Mouse (Mus musculus): ENCODE measurements at regions not wholly inside any gene's neighbourhood (a gene's known extent, or its start where the extent isn't known, plus 50 kb on each side); places are given as distances from the start of the nearest gene placed in this dataset.
A peak's percentile ranks its signal among the peaks of the same experiment; 100 is the strongest.

DNA sequence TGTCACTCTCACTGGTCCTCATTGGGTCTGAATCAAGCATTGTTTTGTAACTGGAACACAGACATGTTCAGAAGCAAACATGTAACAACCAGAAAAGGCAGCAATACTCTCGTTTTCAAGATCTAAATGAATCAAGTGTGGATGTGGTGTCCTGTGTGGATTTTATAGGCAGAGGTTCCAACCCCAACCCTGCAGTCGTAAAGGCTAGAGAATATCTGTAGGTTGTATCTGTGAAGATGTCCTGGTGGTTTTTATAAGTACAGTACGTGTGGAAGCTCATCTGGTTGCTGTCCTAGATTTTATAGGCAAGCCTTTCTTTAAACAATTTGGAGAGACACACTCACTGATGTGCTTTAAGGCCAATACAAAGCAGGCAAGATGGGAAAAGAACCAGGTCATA lies 518.8 kb upstream of the Atp11b start:
- no peak for DNase-seq (ENCODE audit: low read depth, low spot score)

GRCm38 (mm10) chr3:35235772-35236171 lies 518.1 kb upstream of the Atp11b start:
- DNase-seq (ENCODE audit: low read depth, low spot score) = no peak

GRCm38 (mm10) chr3:35237342-35237741 lies 516.6 kb upstream of the Atp11b start:
- no peak for DNase-seq (ENCODE audit: low read depth, low spot score)

- DNase-seq (ENCODE audit: low read depth, low spot score) = no peak
Observed at GRCm38 (mm10) chr3:35242349-35242748, 511.6 kb upstream of the Atp11b start.

GRCm38 (mm10) chr3:35242871-35243529 lies 510.9 kb upstream of the Atp11b start:
- no peak for DNase-seq (ENCODE audit: low read depth, low spot score)

DNA sequence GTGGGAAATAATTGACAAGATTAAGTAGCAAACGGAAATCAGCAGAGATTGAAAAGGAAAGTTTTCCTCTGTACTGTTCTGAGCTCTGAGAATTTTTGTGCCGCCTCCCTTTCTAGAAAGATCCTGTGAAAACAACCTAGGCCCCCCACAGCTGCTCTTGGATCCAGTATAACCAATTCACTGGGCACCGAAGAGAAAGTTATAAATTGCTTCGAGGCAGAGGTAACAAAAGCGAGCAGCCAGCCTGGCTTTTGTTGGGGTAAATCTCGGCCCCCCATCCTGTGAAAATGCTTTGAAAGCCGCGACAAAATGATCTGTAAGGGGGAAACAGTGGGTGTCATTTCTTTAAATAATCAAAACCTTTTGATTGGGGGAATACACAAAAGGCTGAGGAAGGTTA lies 508.9 kb upstream of the Atp11b start:
- no peak for DNase-seq (ENCODE audit: low read depth, low spot score)

DNA sequence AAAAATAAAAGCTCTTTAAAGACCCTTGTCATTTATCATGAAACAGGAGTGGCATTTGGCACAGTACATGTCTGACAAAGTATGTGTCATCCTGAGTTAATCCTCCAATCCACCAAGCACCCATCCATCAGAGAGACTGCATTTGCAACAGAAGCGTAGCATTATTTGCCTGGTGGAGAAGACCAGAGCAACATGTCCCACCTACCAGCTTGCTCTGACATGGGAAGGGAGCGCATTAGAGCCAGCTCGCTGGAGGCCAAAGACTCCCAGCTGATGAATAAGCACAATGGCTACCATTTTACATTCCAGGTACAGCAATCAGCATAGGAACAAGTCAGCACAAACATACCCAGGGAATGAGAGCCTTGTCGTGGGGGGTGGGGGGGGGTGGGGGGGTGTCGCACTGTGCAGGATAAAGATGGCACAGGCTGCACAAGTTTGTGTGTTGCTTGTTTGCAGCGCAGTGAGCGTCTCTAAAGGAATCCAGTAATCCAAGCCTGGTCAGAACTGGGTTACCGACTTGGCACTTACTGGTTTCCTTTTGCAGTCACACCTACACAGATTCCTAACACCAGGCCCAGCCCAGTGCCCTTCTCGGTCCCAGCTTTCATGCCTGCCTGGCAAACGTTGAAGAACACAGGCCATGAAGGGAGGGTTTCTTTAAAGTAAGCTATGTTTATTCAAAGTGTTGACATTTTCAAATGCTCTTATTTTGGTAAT lies 507.8 kb upstream of the Atp11b start:
- no peak for DNase-seq (ENCODE audit: low read depth, low spot score)

- DNase-seq (ENCODE audit: low read depth, low spot score) = no peak
Observed at GRCm38 (mm10) chr3:35249160-35249559, 504.7 kb upstream of the Atp11b start.

DNA sequence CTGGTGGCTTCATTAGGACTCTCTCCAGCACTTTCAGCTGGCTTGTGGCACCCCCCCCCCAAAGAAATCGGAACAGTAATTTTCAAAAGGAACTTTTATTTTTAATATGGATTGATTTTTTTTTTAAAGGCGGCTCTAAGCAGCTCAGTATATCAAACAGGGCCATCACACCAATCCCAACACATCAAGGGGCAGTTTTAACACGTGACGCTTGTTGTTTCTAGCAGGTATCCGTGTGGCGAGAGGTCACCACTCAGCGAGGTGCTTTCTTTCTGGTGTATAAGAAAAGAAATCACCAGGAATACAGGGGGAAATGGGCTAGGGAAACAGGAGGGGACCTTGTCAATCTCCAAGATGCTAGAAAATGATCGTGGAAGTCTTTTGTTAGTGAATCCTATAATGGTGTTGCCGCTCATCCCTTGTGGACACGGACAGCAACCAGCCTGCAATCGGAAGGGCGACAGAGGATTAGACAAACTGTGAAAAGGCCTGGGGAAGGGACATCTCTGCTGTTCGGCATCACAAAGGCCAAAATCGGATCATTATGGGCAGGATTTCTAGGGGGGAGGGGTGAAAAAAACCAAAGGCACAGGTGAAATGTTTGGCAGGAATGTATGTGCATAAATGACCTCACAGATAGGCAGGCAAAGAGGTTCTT lies 503.7 kb upstream of the Atp11b start:
- DNase-seq (ENCODE audit: low read depth, low spot score) = no peak

GRCm38 (mm10) chr3:35253861-35254260 lies 500.0 kb upstream of the Atp11b start:
- no peak for DNase-seq (ENCODE audit: low read depth, low spot score)

DNA sequence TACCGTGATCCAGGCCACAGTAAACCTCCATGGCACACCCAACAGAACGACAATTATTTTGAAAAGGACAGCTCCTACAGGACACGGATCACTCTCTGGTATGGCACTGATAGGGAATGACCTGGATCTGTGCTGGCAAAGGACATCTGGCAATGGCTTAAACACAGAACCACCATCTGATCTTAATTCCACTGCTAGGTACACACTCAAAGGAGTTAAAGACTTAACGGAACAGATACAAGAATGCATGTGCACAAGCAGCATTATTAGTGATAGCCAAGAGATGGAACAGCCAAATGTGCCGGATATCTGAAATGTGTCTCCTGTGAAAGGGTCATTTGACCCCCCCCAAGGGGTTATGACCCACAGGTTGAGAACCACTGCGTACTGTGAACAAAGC lies 493.0 kb upstream of the Atp11b start:
- DNase-seq (ENCODE audit: low read depth, low spot score) = no peak

- DNase-seq (ENCODE audit: low read depth, low spot score) = no peak
Observed at GRCm38 (mm10) chr3:35268949-35269348, 485.0 kb upstream of the Atp11b start.

GRCm38 (mm10) chr3:35269977-35270880 lies 483.7 kb upstream of the Atp11b start:
- peak; percentile 7 for DNase-seq (ENCODE audit: low read depth, low spot score)

DNA sequence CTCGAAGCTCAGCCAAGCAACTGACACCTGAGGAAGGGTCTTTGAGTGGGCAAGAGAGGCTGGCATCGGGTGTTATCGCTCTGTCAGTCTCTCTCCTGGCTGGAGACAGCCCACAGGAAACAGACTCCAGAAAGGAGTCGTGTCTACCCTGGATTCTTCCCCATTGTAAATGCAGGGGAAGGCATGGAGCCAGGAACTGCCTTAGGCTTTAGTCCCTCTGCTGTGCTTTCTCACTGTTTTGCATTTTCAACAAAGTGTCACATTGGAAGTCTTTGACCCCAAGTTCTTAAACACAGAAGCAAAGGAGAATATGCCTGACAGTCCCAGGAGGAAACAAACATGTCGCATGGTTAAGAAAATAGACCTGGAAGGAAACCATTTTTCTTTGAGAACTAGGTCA lies 480.4 kb upstream of the Atp11b start:
- no peak for DNase-seq (ENCODE audit: low read depth, low spot score)

DNA sequence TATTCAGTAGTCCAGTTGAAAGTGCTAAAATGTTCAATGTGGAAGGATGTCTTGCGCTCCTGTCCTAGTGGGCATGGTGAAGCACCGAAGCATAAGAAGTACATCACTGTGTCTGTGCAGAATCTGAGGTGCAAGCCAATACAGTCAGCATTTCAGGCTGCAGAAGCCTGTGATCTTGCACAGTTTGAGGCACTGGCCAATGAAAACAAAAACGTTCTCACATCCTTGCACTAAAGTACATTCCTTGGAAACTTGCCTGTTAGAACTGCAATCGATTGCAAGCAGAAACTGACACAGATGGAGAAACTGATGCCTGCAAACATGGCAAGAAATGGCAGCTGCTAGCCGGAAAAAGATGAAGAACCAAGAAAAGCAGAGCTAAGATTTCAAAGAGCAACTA lies 472.9 kb upstream of the Atp11b start:
- no peak for DNase-seq (ENCODE audit: low read depth, low spot score)

GRCm38 (mm10) chr3:35282106-35282505 lies 471.8 kb upstream of the Atp11b start:
- no peak for DNase-seq (ENCODE audit: low read depth, low spot score)

GRCm38 (mm10) chr3:35294771-35295170 lies 459.1 kb upstream of the Atp11b start:
- no peak for DNase-seq (ENCODE audit: low read depth, low spot score)

- peak; percentile 23 for DNase-seq (ENCODE audit: low read depth, low spot score)
Observed at GRCm38 (mm10) chr3:35295746-35296145, 458.2 kb upstream of the Atp11b start.

DNA sequence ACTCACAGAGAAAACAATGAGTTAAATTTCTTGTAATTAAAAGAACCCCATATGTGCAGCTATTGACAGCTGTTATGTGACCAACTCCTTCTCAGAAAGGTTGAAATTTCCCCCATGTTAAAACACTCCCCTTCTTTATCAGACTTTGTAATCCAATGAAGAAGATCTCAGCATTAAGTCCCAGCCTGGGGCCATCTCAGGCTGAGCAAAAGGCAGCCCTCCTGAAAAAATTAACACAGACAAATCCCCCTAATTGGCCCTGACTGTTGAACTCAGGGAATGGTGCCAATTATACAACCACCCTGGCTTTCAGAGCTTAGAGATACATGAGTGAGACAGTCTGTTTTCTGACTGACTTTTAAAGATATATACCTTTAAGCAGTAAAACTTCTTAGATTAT lies 454.9 kb upstream of the Atp11b start:
- DNase-seq (ENCODE audit: low read depth, low spot score) = no peak

- DNase-seq (ENCODE audit: low read depth, low spot score) = no peak
Observed at GRCm38 (mm10) chr3:35306013-35306412, 447.9 kb upstream of the Atp11b start.

GRCm38 (mm10) chr3:35314177-35314576 lies 439.7 kb upstream of the Atp11b start:
- DNase-seq (ENCODE audit: low read depth, low spot score) = no peak

DNA sequence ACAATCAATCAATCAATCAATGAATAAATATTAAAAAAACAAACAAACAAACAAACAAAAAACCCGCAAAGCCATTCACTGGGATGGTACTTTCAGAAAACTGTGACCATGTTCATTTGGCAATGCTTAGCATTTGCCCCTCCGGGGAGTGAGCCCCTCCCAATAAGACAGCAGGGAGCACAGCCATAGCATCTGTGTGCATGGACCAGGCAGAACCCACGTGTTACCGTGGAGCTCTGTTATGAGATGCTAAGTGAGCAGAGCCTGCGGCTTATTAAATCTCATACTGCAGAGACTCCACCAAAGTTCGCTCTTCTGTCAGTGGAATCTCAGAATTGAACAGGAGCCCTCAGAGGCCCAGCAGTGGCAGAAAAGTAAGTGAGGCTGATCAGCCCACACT lies 438.7 kb upstream of the Atp11b start:
- DNase-seq (ENCODE audit: low read depth, low spot score) = no peak
